Mouse (Mus musculus) heart, postnatal 10 days (tissue): ENCODE results near the gene Spred1. TPM values are rescaled to one million over a fixed set of nuclear protein-coding genes. Genes with fewer than 3 reads are reported as not detected.

Source experiments
- microRNA-seq, 2 experiments: library from miRNA; unstranded; fragments of <30 nt; microRNA quantifications; one replicate each; pipeline ENCODE4 v1.2.0; 2022
- total RNA-seq, 2 experiments: library from RNA; stranded (reverse); gene quantifications; 2 replicates each; pipeline ENCODE4 v1.2.3; 2021

The Spred1 gene
- total RNA-seq, 2 experiments from 2014 or later: 23.7 to 30.8 TPM

Small RNA genes lying within 50 kb of the gene (microRNA-seq; reads per million reads assigned to microRNA genes)
- 1,707 to 5,154 reads per million in 2 experiments for gene Mir674

Other genes starting within 250 kb of the Spred1 start
- not detected for gene Tmco5, start 242.7 kb upstream of the Spred1 start, total RNA-seq
- gene Fam98b, start 128.4 kb downstream of the Spred1 start, total RNA-seq: 10 to 100 TPM; 25.8 to 28.3 TPM
- gene Rasgrp1, start 221.6 kb downstream of the Spred1 start, total RNA-seq: 1 to 10 TPM in 1 of 2 experiments, under 1 TPM in 1; 0.57 to 1.1 TPM